Mouse (Mus musculus) stomach, postnatal 0 days (tissue): Measurements from ENCODE around the gene Ccndbp1.

Experiments
- CTCF ChIP-seq: IDR thresholded peaks from 2 replicates; pipeline ENCODE4 v1.5.1; 2016; ENCODE audit warnings: antibody characterized with exemption, low read depth, mild to moderate bottlenecking, moderate library complexity
- EP300 ChIP-seq: optimal IDR thresholded peaks from 2 replicates; pipeline ENCODE3; 2016; ENCODE audit warnings: antibody characterized with exemption

DNA sequence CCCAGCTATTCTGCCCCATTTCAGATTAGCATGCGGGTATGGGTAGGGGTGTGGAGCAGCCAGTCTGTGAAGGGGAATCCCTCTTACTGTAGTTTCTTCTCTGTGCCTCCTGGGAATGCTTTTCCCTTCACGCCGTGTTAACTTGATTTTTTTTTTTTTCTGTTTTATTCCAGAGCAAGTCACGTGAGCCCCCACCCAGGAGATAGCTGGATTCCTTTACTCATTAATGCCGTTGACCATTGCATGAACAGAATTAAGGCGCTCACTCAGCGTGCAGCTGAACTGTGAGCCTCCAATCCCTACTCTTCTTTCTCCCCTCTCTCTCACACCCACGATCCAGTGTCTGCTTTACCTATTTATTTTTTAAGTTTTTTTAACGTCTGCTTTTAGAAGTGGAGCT is 8.0 kb downstream of the Ccndbp1 start:
- TF ChIP-seq EP300: no peak
- no peak for TF ChIP-seq CTCF
